Mouse (Mus musculus): ENCODE data around the gene Gm498.

Gene Gm498

DNA sequence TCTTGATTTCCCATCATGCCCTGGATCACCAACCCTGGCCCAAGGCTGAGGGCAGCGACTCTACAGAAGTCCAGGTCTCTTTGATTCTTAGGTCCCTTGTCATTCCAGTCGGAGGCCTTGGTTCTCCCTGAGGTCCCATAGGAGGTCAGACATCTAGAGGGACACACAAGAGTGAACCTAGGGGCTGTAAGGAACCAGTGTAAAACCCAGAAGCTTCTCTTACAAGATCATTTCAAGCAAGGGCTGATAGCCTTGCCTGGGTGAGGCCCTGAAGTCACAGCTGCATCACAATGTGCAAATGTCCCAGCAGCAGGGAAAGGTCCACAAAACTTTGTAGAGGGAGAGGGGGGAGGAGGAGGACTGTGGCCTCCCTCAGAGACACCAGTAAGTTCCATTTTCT lies at the start of gene Gm498:
Gene Gm498, plus strand, starts transcription at position 301 of the 400 bp plus-strand sequence.
- no peak for DNase-seq (ENCODE audit: low read depth, low spot score)

DNA sequence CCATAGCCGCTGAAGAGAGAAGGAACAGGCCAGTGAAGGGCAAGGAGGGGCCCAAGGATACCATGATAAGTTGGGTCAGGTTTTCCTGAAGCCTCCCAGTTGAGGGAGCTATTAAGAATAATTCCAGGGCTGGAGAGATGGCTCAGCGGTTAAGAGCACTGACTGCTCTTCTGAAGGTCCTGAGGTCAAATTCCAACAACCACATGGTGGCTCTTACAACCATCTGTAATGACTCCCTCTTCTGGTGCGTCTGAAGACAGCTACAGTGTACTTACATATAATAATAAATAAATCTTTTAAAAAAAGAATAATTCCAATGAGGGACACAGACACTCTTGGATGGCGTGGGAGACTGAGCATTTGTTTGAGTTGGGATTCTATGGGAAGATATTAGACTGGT lies 47.4 kb upstream of the Gm498 start:
- no peak for DNase-seq (ENCODE audit: low read depth, low spot score)

GRCm38 (mm10) chr7:143821241-143821640 lies 45.4 kb upstream of the Gm498 start:
- DNase-seq (ENCODE audit: low read depth, low spot score), result no peak

- peak; percentile 99 for DNase-seq (ENCODE audit: low read depth, low spot score)
Observed at GRCm38 (mm10) chr7:143822375-143823265, 44.0 kb upstream of the Gm498 start, which contains the start of the genes Nadsyn1 and Dhcr7. Gene Nadsyn1, minus strand, starts transcription at chr7:143822849. Gene Dhcr7, plus strand, starts transcription at chr7:143823145.

DNA sequence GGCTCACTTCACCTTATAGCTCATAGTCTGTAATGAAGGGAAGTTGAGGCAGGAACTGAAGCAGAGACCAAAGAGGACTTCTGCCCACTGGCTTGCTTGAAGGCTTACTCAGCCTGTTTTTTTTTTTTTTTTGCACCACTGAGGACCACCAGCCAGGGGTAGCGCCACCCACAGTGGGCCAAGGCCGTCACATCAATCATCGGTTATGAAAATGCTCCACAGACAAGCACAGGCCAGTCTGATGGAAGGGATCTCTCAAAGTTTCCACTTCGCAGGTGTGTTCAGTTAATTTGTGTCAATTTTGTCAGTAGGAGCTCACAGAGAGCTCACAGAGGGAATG lies 43.4 kb upstream of the Gm498 start:
- DNase-seq (ENCODE audit: low read depth, low spot score), result peak; percentile 21

DNA sequence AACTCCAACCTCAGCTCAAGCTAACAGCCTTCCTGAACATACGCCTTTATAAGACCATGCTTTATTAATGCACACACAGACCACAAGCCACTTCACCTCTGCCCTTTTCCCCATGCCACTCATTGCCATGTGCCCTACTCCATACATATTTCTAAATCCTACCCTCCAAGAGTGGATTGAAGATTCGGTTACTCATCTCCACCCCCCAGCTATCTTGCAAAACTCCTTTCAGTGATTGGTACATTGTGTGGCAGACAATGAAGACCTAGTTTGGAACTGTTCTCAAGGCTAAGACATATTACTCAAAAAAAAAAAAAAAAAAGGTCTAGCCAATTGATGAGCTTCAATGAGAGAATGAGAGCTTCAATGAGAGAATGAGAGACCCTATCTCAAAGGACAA lies 39.7 kb upstream of the Gm498 start:
- no peak for DNase-seq (ENCODE audit: low read depth, low spot score)

DNA sequence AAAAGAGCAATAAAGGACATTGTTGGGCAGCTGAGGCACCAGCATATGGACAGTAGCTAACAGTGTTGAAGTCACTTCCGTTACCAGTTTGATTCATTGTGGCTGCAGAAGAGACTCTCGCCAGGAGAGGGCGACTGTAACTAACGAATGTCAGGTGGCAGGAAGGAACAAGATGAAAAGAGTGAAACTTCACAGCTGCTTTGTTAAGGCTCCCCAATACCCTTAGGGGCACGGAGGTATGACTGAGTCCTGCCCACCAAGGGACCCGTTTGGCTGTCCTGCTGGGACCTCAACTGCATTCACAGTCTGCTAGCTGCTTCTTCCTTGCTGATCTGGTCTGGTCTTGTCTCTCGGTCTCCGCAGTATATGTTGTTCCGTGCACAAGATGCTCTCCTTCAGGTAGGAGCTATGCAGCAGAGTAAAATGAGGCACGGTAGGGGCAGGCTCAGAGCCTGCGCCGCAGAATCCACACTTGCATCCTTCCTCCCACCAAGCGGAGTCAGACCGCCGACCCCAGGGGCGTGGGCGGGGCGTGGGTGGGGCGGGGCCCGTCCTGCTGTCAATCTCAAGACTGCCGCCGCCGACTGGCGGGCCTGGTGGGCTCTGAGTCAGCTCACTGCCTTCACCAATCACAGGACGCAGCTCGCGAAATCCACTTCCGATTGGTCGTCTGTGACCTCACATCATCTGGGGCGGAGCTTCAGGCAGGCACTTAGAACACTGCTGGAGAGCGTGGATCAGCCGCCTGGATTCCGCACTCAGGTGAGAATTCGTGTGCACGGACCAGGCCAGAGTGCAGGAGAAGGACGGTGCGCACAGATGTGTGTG lies 36.9 kb upstream of the Gm498 start:
- DNase-seq (ENCODE audit: low read depth, low spot score), result peak; percentile 99

DNA sequence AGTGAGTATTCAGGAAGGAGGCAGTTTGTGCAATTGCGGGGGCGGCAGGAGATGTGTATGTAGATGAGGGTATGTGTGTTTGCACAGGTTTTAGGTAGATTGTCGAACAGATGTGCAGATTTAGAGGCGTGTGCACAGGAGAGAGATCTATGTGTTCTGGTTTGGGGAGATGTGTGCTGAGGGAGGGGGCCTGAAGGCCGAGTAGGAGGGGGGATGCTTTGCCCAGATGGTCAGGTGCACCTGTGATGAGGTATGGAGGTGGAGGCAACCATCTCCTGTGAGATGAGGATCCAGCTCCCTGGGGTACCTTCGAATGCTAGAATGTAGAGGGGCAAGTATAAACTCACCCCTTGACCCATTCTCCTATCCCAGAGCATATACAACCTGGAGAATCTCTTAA lies 36.2 kb upstream of the Gm498 start:
- no peak for DNase-seq (ENCODE audit: low read depth, low spot score)

- DNase-seq (ENCODE audit: low read depth, low spot score), result peak; percentile 45
Observed at GRCm38 (mm10) chr7:143832196-143832595, 34.4 kb upstream of the Gm498 start.

DNA sequence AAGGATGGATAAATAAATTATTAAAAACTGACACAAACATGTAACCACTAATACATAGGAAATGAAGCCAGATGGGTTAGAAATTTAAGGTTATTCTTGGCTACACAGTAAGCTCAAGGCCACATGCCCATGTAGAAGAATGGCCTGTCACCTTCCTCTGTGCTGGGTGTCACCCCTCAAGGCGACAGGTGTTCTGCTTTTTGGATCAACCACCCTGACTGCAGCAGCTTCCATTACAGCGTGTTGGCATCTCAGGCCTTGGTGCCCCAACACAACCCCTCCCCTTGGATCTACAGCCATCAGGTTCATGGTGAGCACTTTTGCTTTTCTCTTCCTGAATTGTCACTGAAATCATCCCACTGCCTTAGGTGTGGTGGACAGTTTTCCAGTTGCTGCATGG lies 34.0 kb upstream of the Gm498 start:
- no peak for DNase-seq (ENCODE audit: low read depth, low spot score)

GRCm38 (mm10) chr7:143833581-143834190 lies 33.0 kb upstream of the Gm498 start:
- no peak for DNase-seq (ENCODE audit: low read depth, low spot score)

DNA sequence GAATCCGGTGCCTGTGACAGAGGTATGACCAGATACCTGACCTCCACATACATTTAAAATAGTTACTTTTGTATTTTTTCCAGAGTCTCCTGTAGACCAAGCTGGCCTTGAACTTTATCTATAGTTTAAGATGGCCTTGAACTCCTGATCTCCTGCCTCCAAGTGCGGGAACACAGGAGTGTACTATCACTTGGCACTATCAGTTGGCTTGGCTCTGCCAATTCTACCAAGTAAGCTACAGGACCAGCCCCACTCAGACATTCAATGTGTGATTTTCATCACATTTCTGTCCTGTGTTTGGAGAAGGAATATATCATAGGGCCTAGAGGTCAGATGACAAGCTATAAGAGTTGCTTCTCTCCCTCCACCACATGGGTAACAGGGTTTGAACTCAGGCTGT lies 32.3 kb upstream of the Gm498 start:
- DNase-seq (ENCODE audit: low read depth, low spot score), result no peak

GRCm38 (mm10) chr7:143834972-143835371 lies 31.7 kb upstream of the Gm498 start:
- DNase-seq (ENCODE audit: low read depth, low spot score), result peak; percentile 39

DNA sequence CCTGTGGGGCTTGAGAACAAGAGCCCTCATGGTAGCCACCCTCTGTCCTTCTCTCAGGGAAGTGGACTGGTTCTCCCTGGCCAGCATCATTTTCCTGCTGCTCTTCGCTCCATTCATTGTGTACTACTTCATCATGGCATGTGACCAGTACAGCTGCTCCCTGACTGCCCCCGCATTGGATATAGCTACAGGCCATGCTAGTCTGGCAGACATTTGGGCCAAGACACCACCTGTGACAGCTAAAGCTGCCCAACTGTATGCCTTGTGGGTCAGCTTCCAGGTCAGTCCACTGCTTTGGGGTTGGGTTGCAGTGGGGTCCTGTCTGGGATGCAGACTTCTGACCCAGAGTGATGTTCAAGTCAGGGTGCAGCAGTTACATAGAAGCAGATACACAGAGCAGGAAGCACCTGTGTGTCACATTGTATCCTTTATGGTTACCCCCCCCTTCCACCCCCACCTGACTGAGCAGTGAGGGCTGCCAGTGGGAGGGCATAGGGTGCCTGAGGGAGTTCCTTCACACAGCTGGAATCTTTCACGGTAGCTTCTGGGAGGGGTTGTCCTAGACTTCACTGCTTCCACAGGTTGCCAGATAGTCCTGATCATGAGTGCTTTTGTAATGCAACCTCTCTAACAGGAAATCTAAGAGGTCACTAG lies 28.8 kb upstream of the Gm498 start:
- no peak for DNase-seq (ENCODE audit: low read depth, low spot score)

DNA sequence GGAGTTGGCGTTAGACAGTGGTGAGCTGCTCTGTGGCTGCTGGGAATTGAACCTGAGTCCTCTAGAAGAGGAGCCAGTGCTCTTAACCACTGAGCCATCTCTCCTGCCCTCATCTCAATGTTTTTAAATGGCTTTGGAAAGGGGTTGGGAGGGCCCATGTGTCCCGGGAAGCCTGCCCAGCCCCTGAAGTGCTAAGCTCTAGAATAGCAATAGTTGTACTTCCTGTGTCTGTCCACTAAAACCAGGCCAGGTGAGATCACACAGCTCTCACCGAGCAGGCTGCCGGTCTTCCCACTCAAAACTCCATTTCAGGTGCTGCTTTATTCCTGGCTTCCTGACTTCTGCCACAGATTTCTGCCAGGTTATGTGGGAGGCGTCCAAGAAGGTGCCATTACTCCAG lies 26.5 kb upstream of the Gm498 start:
- DNase-seq (ENCODE audit: low read depth, low spot score), result no peak

- DNase-seq (ENCODE audit: low read depth, low spot score), result no peak
Observed at GRCm38 (mm10) chr7:143841301-143841700, 25.3 kb upstream of the Gm498 start.

DNA sequence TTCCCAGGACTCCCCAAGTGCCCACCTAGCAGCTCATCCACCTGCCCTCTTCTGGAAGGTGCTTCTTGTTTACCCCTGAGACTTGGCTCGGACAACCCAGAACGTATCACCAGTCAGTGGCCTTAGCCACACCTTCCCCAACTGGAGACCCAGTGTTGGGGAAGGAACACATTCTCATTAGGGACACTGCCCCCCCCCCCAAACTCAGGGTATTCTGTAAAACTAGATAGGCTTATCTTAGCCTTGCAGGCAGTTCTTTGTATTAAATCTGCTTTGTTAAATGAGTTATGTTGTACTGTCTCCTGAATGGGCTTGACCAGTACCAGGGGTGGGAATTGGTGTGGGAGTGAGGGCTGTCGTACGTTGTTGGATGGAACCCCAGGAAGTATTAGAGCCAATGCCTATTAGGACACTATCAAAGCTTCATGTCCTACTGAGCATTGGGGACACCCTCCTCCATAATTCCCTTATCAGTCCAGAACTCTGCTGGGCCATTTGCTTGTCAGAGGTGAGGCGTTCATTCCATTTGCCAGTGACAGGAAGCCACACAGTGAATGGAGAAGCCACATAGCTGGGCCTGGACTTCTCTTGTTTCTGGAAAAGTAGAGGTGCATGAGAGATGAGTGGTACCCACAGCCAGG lies 18.4 kb upstream of the Gm498 start:
- DNase-seq (ENCODE audit: low read depth, low spot score), result no peak

- peak; percentile 24 for DNase-seq (ENCODE audit: low read depth, low spot score)
Observed at GRCm38 (mm10) chr7:143848768-143849482, 17.7 kb upstream of the Gm498 start.

- DNase-seq (ENCODE audit: low read depth, low spot score), result no peak
Observed at GRCm38 (mm10) chr7:143868874-143869273, 2.2 kb downstream of the Gm498 start.

DNA sequence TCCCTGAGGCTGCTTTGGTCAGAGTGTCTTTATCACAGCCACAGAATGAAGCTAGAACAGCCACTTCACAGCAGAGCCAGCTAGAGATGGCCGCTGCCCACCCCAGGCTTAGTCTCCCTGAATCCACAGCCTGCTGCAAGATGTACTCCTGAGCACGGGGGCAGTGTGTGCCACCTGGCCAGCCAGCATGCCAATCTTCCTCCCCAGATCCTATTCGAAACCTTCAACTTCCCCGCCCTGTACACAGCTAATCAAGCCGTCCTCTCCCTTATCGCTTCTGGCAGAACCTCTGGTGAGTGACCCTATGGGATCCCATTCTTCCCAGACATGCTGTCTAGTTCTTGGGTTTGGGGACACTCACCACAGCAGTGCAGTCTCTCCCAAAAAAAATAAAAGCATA lies 17.1 kb downstream of the Gm498 start:
- no peak for DNase-seq (ENCODE audit: low read depth, low spot score)

GRCm38 (mm10) chr7:143891146-143891545 lies 24.5 kb downstream of the Gm498 start:
- DNase-seq (ENCODE audit: low read depth, low spot score), result no peak
